Mouse (Mus musculus): ENCODE results near the gene Hist1h4a.
A peak's percentile ranks its signal among the peaks of the same experiment; 100 is the strongest.
"Not testable (repeated sequence)": the region's sequence is repeated elsewhere in the genome, so short reads cannot be mapped to it uniquely, and the experiment has no call there.

Gene Hist1h4a

DNA sequence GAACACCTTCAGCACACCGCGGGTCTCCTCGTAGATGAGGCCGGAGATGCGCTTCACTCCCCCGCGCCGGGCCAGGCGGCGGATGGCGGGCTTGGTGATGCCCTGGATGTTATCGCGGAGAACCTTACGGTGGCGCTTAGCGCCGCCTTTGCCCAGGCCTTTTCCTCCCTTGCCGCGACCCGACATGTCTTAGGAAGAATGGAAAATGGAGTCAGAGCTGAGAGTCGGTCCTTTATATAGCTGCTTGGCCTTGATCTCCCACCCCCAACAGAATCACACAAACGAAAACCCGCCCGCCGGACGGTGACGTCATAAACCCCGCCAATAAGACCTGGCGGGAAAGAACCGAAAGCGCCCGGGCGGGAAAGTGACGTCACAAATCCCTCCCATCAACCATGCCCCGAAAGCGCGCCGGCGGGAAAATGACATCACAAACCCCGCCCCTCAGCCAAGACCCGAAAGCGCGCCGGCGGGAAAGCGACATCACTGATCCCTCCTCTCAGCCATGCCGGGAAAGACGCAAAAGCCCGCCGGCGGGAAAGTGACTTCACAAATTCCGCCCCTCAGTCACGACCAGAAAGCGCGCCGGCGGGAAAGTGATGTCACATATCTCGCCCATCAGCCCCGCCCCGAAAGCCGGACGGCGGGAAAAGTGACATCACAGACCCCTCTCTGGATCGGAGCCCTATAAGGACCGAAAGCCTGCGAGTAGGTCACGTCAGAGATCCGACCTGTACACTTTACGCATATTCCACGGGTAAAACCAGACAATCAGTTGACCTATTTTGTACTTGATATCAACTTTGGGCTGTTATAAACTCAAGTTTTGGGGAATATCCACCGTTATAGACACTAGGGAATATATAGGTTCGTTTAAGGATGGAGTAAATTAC is at the start of gene Hist1h4a:
Gene Hist1h4a, minus strand, starts transcription at position 259 of the 893 bp plus-strand sequence.
- DNase-seq (ENCODE audit: low read depth) = peak; percentile 100

DNA sequence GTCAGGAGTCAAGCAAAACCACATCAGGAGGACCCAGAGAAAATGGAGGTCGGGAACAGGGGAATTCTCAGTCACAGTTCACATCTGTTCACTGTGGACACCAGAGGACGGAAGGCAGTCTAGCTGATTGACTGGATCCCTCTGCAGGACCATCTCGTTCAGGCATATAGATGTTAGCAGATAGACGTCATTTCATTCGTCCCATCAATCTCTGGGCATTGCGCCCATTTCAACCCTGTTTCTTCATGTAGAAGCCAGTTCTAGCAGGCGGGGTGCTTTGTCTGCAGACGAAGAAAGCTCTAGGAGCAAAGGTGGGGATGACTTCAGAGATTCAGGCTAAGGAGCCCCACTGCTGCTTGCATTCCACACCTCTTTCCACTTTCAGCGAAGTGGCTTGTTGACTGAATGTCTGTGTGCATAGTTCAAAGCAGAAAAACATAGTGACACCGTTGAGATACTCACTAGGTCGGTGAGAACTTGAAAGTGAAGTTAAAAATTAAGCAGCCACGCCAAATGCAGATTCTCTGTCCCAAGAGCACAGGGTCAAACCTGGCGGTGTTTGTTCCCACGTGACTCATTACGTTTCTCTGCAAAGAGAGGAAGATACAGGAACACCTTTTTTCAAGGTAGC is 45.5 kb upstream of the Hist1h4a start, which contains the start of gene Slc17a2:
Gene Slc17a2, plus strand, starts transcription at position 572 of the 631 bp plus-strand sequence.
- no peak for DNase-seq (ENCODE audit: low read depth)

DNA sequence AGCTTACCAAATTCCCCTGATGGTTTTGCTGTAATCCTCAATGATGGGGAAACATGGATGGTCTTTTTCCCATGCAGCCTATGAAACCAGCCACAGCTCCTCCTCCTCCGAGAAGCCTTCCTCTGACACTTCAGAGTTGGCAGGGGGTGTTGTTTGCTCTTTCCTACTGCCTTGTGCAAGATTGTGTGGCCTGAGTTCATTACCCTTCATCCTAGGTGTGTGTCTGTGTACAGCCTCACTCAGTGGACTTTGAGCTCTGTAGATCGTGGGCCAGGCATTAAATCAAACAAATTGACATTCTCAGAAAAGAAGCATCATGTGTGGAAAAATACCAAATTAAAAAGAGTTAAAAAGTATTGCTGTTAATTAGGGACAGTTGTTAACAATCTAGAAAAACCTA is 43.5 kb upstream of the Hist1h4a start:
- DNase-seq (ENCODE audit: low read depth) = no peak

DNA sequence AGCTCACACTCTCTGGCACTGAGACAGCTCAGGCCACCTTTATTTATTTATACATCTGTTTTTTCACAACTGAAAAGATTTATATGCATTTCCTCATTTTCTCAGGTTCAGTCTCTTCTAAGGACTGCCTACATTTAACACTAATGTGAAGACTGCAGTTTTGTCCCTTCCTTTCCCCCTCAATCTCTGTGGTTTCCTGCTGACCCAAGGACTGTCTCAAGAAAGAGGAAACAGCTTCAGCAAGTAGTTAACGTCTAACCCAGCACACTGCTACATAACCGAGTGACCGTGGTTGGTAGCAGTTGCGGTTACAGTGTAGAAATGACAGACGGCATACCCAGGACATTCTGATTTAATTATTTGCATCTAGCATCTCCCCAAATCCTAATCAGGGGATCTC is 38.4 kb upstream of the Hist1h4a start:
- DNase-seq (ENCODE audit: low read depth) = no peak

DNA sequence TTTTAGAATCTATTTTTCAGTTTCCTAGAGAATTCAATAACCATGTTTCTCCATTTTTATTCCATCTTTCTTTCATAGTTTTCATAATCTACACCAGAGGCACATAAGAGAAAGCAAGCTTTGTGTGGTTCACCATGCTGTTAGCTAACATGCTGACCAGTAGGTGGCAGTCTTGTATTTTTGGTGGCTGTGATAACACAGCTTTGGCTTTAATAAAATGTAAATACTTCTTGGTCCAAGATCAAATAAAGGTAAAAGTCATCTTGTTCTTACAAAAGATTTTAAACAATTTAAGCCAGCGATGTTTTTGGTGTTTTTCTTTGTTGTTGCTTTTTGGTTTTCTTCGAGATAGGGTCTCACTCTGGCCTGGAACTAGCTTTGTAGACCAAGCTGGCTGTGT is 31.5 kb upstream of the Hist1h4a start:
- peak; percentile 75 for DNase-seq (ENCODE audit: low read depth)

DNA sequence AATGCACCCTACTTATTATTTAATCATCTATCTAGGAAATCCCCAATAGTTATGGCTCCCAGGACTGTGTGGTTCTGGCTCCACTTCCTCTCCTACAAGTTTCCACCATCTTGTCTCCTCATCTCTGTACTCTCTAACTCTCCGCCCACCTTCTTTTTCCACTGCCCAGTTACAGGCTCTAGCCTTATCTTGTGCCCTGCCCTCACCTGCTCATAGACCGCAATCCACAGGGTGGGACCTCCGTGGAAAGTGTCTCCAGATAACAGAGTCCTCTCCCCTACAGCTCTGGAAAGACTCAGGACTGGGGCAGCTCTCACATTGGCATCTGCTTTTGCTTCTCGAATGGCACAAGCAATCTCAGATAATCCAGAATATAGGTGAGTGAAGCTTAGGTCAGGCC is 18.0 kb upstream of the Hist1h4a start:
- DNase-seq (ENCODE audit: low read depth) = no peak

DNA sequence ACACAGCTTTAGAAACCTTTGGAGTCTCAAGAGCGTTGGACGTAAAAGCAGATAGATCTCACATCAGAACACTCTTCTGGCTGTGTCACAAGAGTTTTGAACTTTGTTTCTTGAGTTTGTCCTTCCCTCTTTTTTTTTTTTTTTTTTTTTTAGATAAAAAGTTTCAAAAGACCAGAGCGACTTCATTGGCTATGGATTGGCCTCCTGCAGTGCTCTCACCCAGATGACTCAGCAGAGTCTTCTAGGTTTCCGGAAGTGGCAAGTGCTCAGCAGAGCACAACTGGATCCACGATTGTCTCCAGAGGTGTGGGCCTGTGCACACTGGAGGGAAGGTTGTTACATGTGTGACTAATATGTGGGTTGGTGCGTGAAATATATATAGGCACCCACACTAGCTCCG is 17.3 kb upstream of the Hist1h4a start:
- DNase-seq (ENCODE audit: low read depth) = no peak

DNA sequence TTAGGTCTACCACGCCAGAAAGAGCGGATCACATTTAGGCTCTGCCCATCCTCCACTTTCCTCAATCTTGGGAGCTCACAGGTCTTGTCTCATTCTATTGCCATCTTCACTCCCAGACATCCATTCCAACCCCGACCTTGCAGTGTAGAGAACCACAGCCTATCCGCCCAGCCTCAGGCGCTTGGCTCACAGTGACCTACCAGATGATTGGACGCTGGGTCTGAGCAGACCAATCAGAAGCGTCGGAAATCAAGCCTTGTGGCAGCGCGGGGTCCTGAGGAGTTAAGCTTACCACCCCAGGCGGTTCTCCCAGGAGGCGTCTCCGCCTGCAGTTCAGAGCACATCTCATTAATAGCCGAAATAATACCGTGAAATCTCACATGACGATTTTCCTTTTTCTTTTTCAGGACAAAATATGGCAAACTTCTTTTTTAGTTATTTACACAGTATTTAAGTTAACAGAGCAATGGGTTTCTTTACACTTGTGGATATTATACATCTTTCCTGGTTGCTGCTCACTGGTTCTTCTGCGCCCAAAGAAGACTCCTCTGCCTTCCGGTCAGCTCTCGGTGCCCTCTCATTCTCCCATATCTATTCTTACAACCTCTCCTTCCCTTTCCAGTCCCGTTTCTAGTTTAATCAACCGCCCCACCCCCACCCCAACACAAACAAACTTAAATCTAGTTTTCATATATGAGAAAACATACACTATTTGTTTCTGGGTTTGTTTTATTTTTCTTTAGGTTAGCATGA is 11.7 kb upstream of the Hist1h4a start:
- DNase-seq (ENCODE audit: low read depth) = no peak

DNA sequence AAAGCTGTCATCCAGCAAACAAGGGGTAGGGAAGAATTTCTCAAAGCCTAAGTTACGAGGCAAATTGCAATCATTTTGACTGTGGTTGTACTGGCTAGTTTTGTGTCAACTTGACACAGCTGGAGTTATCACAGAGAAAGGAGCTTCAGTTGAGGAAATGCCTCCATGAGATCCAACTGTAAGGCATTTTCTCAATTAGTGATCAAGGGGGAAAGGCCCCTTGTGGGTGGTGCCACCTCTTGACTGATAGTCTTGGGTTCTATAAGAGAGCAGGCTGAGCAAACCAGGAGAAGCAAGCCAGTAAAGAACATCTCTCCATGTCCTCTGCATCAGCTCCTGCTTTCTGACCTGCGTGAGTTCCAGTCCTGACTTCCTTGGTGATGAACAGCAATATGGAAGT is 8.6 kb upstream of the Hist1h4a start, which contains the start of gene Trim38:
Gene Trim38, plus strand, starts transcription at position 301 of the 400 bp plus-strand sequence.
- DNase-seq (ENCODE audit: low read depth) = not testable (repeated sequence)

DNA sequence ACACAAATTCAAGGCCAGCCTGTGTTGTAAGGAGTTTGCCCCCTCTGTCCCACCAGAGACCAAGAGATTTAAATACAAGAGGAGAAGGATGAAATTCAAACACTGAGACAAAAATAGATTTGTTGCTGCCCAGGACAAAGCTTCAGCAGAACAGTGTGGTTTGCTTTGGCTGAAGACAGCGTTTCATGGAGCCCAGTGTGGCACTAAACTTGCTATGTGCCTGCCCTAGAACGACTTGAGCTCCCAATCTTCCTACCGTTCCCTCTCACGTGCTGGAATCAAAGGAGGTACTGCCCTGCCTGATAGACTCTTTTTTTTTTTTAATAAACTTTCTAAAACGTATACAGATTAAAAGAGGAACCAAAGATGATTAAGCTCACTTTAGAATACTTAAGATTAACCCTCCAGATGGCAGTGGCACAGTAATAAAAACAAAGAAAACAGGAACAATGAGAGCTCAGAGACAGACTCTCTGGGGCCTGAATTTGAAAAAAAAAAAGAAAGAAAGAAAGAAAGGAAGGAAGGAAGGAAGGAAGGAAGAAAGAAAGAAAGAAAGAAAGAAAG is 7.9 kb upstream of the Hist1h4a start:
- no peak for DNase-seq (ENCODE audit: low read depth)

DNA sequence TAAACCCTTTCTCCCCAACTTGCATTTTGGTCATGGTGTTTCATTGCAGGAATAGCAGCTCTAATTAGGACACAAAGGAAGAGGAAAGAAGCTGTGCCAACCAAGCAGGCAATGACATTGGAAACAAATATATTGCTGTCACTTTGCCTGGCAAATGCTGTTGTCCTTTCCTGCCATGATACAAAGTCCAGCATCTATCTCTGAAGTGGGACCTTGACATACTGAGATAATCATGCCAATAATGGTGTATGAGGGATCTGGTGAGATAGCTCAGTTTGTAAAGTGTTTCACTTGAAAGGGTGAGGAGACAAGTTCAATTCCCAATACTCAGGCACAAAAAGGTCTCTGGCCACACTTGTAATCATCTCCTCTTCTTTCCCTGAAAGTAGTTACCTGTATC is 5.7 kb upstream of the Hist1h4a start:
- DNase-seq (ENCODE audit: low read depth) = no peak

DNA sequence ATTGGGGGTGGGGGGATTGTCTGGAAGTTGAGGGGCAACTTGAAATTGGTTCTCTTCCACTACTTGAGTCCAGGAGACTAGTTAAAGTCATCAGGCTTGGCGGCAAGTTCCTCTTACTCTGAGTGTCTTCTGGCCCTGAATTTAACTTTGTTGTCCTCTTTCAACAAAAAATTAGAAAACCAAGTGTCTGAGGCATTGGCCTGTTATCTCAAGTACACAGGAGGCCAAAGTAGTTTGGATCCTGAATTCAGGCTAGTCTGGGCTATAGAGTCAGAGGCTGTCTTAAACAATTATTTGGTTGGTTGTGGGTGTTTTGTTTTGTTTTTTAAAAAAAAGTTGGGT is 4.1 kb upstream of the Hist1h4a start:
- DNase-seq (ENCODE audit: low read depth) = peak; percentile 14

DNA sequence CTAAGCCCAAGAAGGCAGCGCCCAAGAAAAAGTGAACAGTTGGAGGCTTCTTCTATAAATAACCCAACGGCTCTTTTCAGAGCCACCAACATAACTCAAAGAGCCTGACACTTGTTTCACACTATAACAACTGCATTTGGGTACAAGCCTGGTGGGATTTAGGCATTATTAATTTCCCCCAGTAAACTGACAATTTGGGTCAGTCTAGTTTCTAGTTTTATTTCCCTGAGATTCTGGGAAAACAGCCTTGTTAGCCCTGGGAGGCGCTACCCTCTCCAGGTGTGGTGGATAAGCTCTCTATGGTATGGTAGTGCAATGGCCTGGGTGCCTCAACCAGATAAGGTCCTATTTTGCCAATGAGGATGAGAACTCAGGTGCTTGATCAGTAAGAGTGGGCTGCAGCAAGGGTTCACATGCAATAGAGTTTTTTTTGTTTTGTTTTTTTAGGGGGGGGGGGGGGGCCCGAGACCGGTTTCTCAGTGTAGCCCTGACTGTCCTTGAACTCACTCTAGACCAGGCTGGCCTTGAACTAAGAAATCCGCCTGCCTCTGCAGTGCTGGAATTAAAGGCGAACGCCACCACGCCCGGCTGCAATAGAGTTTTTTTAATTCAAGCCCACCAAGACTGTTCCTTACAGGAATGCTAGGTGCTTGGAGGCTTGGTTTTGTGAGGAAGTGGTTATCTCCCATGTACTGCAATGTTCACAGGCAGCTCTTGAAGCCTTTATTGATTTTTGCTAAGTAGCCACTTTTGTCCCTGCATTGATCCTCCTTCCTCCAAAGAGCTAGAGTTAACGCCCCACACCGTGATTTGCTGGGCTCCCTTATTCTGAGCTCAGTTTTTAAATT is 3.5 kb upstream of the Hist1h4a start:
- DNase-seq (ENCODE audit: low read depth) = peak; percentile 10

DNA sequence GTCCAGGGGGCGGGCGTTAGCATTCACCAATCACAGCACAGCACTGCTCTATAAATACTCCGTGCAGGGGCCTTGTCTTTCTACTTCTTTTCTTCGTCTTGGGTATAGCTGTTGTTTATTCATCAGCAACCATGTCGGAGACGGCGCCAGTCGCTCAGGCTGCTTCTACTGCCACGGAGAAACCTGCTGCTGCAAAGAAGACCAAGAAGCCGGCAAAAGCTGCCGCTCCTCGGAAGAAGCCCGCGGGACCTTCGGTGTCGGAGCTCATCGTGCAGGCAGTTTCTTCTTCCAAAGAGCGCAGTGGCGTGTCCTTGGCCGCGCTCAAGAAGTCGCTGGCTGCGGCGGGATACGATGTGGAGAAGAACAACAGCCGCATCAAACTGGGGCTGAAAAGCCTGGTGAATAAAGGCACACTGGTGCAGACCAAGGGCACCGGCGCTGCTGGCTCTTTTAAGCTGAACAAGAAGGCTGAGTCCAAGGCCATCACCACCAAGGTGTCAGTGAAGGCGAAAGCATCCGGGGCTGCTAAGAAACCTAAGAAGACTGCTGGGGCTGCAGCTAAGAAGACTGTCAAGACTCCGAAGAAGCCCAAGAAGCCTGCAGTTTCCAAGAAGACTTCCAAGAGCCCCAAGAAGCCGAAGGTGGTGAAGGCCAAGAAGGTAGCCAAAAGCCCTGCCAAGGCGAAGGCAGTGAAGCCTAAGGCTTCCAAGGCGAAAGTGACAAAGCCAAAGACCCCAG is 2.7 kb upstream of the Hist1h4a start, which contains the start of gene Hist1h1a:
Gene Hist1h1a, plus strand, starts transcription at position 81 of the 738 bp plus-strand sequence.
- peak; percentile 93 for DNase-seq (ENCODE audit: low read depth)

DNA sequence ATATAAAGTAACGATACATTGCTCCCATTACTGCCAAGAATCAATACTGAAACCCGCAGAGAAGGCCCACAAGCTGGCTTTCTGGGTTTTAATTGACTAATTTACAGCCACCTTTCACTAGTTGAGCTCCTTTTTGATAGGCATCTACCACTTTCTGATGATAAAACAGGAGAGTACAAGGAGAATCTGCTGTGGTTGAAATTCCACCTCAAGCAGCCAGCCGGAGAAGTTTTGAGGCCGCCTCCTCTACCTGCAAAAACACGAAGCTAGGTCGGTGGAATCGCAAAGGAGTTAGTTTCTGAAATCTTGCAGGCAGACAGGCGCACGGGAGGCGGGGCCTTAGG is 2.2 kb upstream of the Hist1h4a start:
- no peak for DNase-seq (ENCODE audit: low read depth)

DNA sequence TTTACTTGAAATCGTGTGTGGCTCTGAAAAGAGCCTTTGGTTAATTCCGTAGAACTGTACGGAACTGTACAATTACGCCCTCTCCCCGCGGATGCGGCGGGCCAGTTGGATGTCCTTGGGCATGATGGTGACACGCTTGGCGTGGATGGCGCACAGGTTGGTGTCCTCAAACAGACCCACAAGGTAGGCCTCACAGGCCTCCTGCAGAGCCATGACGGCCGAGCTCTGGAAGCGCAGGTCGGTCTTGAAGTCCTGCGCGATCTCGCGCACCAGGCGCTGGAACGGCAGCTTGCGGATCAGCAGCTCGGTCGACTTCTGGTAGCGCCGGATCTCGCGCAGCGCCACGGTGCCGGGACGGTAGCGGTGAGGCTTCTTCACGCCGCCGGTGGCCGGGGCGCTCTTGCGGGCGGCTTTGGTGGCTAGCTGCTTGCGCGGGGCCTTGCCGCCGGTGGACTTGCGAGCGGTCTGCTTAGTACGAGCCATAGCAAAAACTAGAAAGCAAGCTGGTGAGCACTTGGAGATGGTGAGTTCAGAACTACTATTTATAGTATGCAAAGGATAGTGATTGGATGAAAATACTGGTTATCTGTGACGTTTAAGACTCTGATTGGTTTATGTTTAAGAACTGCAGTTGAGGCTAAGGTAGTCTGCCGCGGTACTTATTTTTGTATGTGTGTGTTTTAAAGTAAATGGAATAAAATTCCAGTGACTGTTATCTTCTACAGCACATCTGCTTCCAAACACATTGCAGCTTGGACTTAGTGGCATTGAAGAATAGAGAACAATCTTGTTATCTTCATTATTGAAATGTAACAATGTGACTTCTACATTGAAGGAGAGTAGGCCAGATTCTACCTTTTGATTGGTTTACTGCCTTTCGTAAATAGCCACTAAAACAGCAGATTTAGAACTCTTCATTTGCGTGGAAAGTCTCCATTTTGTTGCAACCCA is 1.1 kb upstream of the Hist1h4a start, which contains the start of gene Hist1h3a:
Gene Hist1h3a, minus strand, starts transcription at position 516 of the 951 bp plus-strand sequence.
- peak; percentile 92 for DNase-seq (ENCODE audit: low read depth)

DNA sequence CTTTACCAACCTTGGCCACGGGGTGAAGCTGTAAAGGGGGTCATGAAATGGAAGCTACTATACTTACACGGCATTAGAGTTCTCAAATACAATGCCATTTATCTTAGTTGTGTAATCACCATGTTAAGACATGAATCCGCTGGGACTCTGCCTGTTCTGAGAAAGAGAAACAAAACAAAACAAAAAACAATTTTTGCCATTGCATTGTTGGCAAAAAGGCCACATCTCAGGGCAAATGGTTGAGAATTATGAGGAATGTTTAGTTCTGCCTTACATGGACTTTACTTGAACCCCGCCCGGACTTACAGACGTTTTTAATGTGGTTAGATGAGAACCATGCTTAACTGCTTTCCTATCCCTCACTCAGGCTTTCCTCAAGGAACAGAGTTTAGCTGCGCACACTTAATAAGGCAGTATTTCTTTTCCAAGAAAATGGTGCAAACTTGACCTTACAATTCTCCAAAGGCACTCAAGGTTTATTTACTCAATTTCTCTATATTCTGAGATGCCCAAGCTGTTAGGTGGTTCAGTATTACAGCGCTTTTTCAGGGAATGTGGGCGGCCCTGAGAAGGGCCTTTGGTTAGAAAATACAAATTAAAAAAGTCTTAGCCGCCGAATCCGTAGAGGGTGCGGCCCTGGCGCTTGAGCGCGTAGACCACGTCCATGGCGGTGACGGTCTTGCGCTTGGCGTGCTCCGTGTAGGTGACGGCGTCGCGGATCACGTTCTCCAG is 624 bp downstream of the Hist1h4a start:
- DNase-seq (ENCODE audit: low read depth) = peak; percentile 78

DNA sequence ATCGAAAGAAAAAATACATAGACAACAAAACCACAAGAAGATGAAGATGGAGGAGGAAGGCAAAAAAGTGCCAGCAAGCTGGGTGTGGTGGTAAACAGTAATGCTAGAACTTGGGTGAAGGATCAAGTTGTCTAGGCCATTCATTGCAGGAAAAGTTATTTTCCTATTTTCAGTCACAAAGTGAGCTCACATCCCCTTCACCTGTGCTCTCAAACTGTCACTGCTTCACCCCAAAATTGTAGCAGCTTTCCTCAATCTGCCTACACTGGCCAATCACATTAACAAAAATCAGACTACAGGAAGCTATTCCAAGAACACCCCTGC is 1.2 kb downstream of the Hist1h4a start:
- no peak for DNase-seq (ENCODE audit: low read depth)

DNA sequence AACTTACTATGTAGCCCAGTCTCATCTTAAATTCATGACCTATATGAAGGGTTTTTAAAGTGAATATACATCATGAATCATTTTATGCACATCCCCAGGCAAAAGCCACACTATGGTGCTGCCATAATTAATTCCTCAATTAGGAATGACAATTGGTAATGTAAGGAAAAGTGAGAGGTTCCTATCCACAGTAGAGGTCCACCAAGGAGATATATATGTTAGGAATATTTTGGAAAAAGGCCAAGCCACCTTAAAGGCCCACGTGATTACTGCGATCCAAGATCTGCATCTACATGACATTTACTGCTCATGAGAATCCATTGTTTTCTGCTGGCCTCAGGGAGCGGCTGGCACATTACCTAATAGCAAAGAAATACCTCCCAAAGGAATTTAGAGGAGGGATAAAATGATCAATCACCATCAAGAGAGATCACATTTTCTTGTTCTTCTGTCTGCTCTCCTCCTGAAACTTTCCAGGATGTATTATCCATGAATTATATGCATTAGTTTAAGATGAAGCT is 1.7 kb downstream of the Hist1h4a start:
- peak; percentile 18 for DNase-seq (ENCODE audit: low read depth)
